Mouse (Mus musculus): Measurements from ENCODE around the gene Camk2d.

Camk2d gene

DNA sequence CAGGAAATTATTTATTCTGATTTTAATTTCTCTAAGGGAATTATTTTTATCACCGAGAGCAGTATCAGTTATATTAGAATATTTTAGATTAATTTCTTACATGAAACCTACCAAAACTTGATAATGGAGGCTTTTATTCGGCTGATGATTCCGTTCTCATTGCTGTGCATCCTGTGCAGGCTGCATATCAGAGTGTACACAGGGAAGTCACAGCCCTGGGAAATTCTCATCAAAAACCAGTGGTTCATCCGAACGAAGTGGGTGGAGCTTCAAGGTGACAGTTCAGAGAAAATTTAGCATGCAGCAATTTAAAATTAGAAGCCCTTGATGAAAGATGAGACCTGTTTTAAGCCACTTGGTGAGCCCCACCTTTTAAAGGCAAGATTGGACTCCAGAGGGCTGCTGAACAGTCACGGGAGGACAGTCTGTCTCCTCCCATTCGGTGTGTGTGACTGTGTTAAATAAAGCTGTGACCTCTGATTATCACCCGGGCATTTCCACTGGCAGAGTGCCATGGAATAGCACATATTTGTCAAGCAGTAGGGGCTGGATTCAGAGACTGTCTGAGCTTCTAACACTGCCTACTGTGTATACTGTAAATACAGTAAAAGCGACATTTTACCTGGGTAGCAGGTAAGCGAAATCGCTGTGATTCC lies 150.2 kb downstream of the Camk2d start:
- DNase-seq (ENCODE audit: low read depth, low spot score) = no peak

DNA sequence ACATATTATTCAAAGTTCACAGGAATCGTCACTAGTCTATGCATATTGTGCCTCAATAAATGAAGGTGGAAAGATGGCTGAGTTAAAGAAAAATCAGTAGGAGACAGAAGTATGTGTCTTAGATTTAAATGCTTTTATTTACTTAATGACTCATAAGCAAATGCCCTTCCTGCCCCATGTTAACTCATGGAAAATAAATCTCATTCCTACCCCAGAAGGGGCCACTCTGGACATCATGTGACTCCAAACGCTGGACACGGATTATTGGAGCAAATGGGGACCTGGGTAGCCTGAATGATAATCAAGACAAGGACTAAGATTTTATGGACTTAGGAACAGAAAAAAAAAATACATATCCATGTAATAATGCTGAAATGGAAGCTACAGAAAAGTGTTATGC lies 151.5 kb downstream of the Camk2d start:
- DNase-seq (ENCODE audit: low read depth, low spot score) = no peak

DNA sequence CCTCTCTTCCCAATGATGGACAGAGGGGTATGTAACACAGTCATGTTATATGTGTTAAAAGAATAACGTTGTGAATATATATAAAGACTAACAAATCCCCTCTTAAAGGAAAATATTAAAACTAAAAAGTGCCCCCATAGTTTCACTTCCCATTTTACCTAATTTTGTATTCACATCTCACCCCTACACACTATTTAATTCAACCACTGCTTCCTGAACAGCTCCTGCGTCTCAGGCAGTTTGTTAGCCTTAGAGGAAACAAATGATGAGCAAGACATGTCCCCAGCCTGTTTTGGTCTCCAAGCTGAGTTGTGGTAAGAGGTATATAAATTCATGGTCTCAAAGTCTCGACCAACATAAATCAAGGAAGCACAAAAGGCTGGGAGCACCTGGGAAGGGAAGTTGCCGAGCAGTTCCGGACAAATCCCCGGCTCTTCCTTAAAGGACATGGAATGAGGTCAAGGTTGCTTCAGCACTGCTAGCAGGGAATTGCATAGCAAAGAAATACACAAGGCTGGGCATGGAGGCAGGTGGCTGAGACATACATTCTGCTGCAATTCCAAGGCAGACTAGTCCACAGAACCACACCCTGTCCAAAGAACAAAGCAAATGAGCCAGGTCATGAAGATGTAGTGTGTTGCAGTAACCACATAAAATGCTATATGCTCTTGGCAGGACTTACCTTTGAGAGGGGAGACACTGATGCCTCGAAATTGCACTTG lies 155.4 kb downstream of the Camk2d start:
- DNase-seq (ENCODE audit: low read depth, low spot score) = no peak

DNA sequence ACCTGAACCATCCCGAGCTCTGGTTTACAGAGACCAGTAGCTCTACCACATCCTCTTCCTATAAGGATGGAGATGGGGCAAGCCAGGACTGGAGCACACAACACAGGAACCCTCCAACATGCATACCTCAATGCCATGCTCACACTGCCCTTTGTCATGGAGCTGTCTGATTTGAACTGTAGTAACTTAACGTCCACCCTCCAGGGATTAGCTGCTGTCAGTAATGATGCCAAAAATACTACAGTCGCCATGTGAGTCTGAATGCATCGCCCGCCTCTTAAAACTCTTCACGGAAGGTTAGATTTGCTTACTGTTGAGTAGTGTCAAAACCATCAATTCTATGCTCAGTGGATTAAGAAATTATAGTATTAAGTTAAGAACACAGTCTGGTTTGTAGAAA lies 156.9 kb downstream of the Camk2d start:
- DNase-seq (ENCODE audit: low read depth, low spot score) = no peak

DNA sequence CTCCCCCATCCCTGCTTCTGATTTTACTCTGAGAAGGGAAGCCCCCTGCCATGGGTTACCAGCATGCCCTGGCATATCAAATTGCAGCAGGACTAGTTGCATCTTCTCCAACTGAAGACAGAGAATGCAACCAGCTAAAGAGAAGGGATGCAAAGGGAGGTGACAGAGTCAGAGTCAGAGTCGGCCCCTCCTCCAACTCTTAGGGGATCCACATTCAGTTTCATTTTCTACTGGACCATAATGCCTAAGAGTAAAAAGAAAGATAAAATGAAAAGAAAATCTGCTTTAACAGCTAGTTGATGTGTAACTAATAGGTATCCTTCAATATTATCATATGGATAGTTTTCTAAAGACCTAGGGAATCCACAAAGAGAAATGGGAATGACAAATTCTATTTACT lies 162.3 kb downstream of the Camk2d start:
- no peak for DNase-seq (ENCODE audit: low read depth, low spot score)

DNA sequence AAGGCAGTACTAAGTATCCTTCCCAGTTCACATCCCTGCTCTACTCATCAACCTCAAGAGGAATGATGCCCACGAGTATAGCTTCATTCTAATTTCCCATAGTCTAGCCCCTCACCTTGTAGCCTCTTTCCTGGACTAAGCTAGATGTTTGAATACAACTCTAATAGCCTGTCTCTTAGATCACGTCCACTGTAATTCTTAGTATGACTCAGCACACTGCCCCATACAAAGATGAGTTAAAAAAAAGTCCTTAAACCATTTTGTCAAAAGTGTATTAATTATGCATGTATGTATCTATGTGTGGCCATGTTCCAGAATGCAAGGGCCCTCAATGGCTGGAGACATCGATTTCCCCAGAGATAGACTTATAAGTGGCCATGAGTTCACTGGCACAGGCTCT lies 164.5 kb downstream of the Camk2d start:
- DNase-seq (ENCODE audit: low read depth, low spot score) = no peak

DNA sequence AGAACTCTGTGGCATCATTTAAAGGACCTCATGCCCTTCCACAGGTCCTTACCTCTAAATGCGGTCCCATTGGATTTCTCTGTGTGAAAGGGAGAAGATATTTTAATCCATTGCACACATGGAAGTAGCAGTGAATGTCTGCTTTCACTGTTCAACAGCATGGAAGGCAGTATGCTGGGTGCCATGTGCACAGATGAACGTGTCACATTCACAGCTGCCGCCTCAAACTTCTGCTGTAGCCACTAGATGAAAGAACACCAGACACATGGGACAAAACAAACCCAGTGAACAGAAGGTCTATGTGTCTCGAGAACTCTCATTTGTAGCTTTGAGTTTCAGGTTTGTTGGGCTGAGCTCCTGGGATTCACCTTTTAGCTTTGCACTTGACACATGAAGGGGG lies 168.6 kb downstream of the Camk2d start:
- DNase-seq (ENCODE audit: low read depth, low spot score) = no peak

DNA sequence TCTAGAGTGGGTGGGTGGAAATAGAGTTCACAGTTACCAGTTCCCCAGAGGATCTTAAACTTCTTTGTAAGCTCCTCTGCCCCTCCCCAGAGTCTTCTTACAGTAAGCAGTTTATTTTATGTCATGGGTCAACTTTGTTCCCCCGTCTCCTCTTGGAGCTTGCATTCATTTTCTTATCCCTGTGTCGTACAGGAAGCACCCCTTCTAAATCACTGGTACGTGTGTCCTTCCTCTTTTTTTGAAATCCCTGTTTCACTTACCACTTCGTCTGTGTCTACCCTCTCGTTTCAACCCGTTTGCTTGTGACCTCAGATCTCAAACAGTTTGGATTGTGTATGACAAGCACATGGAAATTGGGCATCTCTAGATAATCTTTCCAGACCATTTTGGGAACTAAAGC lies 174.0 kb downstream of the Camk2d start:
- no peak for DNase-seq (ENCODE audit: low read depth, low spot score)

DNA sequence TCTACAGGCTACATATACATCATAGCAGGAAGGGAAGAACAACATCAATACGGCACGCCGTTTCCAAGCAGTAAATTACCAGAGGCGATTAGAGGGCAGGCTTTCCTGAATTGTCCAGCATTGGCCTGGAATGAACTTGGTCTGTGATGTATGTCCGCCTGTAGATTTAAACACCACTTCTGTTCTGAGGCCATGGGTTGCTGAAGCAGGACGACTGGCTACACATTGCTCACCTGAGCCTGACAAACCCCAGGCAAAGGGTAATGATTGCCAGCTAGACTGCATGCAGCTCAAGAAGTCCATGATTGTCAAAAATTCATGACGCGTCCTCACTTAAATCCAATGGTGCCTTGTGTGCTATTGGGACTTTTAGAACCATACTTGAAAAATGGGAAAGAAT lies 174.9 kb downstream of the Camk2d start:
- DNase-seq (ENCODE audit: low read depth, low spot score) = no peak

DNA sequence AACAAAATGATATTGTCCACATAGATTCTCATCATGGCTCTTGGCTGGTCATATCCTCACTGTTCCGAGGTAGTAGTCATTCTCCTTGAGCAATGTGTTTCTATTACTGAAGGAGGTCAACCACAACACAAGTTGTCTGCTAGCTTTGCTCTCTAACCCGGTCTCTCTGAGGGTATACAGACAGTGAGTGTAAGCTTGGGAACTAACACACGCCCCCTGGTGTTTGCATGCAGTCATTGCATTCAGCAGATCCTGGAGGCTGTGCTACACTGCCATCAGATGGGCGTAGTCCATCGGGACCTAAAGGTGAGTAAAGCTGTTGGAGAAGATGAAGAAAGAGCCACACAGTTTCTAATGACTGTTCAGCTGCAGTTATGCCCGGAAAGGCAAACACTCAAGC lies 175.4 kb downstream of the Camk2d start:
- DNase-seq (ENCODE audit: low read depth, low spot score) = peak; percentile 69

DNA sequence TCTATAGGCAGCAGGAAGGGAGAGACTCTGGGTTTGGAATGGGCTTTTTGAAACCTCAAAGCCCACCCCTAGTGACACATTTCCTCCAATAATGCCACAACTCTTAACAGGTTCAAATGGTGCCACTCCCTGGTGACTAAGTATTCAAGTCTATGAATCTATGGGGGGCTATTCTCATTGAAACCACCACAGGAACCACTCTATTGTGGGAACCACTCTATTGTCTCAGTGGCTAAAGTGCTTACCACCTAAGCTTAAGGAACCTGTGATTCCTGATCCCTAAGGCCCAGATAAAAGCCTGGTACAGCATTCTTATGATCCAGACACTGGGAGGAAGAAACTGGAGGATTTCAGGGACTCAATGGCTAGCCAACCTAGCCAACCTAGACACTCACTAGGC lies 179.9 kb downstream of the Camk2d start:
- DNase-seq (ENCODE audit: low read depth, low spot score) = no peak

DNA sequence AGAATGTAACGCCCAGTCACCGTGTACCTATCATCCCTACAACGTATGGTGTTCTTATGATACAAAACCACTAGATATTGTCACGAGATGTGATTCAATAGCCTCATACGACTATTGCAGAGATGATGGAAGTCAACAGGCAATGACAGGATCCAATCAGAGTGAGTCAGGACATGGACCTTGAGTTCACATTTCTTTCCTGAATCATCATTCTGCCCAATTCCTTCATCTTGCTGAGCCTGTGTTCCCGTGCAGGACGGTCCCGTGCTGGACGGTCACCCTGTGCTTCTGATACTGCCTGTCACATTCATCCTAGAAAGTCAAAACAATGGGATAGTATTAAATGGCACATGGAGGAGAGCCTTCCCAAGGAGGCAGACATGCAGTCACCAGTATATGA lies 181.0 kb downstream of the Camk2d start:
- no peak for DNase-seq (ENCODE audit: low read depth, low spot score)

DNA sequence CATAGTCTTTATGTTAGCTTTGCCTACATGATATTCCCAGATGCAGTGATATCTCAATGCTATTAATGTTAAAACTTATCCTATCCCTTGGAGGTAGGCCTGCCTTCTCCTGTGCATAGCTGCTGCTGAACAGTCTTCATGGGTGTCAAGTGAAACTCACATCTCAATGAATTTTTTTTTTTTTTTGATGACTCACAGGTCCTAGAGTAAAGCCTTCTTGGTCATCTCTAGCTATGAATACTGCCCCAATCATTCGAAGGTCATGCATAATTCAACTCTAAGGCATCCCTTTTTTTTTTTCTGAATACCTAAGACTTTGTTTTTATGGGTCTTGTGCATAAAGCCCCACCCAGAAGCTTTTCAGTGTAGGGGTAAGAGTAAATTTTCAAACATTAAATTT lies 181.8 kb downstream of the Camk2d start:
- no peak for DNase-seq (ENCODE audit: low read depth, low spot score)

DNA sequence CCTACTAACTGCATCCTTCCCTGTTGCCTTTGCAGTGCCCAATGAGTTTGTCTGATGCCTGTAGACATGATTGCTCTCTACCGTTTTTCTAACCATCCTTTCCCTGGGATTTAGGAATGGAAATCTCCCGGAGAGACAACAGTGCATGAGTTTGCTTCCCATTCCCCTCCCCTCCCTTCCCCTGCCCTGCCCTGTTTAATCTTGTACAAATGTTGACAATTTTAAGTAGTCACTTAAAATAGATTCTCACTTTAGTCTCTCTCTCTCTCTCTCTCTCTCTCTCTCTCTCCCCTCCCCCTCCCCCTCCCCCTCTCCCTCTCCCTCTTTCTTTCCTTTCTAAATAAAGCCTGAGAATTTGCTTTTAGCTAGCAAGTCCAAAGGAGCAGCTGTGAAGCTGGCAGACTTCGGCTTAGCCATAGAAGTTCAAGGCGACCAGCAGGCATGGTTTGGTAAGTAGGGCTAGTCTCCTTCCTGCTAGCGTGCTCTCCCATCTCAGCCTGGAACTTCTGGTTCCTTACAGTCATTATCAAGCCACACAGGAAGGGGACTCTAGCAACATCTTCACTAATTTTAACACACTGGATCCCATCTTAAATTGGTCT lies 184.0 kb downstream of the Camk2d start:
- DNase-seq (ENCODE audit: low read depth, low spot score) = no peak

DNA sequence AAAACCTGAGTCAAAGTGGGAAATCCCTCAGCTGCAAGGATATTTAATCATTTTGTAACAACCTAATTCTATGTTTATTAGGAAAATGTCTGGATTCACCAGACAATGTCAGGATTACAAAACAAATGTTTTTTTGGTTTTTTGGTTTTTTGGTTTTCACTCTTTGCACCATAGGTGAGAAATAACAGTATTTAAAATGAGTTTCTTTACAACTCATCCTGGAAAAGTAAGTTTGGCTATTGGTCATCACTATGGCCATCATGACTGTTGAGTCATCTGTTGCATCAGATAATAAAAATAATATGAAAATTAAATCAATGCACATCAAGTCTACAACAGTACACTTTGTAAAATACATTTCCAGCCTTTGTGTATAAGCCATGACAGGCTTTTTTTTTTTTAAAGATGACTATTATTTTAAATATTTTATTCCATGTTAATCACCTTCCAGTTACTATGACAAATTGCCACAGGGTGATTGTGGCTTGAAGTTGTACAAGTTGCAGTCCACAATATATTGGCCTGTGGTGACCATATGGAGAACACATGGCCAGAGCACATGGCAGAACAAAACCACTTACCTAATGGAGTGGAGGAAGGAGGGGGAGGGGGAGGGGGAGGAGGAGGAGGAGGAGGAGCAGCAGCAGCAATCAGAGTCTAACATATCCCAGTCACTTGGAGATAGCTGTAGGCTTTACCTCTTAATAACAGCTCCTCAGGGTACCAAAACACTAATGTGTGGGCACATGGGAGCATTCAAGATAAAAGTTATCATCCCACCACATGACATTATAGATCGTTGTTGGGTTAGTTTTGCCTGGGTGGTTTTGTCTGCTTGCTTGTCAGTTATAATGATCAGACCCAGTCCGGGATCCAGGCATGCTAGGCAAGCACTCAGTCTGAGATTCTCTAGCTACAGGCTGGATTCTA lies 197.2 kb downstream of the Camk2d start:
- DNase-seq (ENCODE audit: low read depth, low spot score) = no peak

DNA sequence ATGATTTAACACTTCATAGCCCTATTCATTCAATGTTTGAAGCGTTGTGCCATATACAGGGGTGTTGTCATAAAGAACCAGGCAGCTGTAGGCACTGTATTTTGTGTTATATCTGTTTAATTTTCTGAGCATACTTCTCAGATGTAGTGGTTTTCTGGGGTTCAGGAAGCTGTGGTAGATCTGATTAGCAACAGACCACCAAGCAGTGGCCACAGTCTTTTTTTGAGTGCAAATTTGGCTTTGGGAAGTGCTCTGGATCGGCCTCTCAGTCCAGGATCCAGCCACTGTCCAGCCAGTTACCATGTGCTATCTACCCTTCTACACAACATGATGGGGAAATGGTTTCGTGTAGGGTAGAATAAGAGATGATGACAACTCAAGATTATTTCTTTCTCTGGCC lies 199.8 kb downstream of the Camk2d start:
- no peak for DNase-seq (ENCODE audit: low read depth, low spot score)

DNA sequence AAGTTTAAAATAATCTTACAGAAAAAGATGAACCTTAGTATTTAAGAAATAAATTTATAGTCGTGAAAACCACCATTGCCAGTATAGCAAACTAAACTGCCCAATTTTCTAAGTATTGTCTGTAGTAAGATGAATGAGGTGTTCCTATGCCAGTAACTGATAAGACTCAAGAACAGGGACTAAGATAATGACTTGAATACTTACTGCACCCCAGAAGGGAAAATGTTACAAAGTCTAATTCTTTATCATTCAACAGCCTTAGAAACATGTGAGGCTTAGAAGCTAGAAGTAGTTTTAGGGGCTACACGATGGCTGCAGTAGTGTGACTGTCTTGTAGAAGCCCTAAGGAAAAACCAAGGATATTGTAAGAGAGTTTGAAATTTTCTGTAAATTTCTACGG lies 200.9 kb downstream of the Camk2d start:
- DNase-seq (ENCODE audit: low read depth, low spot score) = no peak

DNA sequence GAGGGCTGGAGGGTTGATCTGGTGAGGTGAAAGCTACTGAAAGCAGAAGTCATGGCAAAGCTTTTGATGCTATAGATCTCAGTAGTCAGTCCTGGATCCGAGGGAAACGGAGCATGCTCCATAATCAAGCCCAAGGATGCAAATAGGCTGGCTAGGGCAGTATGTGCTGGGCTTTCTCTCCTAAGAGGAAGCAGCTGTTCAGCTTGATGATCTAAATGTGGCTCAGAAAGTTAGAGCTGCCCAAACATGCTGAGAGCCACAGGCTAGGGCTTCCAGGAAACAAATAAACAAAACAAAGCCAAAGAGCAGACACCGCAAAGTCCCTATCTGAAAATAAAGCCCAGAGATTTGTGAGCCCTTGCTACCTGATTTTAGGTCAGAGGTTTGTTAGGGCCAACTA lies 201.7 kb downstream of the Camk2d start:
- DNase-seq (ENCODE audit: low read depth, low spot score) = no peak

DNA sequence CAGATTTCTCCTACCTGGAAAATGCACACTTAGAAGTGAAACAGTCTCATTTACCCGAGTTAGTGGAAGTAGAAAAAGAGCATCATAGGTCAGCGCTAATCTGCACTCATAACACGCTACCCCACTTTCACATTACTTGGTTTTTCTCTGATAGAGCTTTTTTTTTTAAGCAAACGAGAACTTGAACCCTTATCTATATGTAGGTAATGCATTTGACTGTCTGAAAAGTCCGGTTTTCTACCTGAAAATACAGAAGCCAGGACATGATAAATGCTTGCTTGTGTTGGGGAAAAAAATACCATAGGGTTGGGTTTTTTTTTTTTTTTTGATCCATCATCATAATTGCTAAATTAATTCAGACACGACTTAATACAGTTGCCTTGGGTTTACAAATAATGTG lies 206.9 kb downstream of the Camk2d start:
- DNase-seq (ENCODE audit: low read depth, low spot score) = no peak

DNA sequence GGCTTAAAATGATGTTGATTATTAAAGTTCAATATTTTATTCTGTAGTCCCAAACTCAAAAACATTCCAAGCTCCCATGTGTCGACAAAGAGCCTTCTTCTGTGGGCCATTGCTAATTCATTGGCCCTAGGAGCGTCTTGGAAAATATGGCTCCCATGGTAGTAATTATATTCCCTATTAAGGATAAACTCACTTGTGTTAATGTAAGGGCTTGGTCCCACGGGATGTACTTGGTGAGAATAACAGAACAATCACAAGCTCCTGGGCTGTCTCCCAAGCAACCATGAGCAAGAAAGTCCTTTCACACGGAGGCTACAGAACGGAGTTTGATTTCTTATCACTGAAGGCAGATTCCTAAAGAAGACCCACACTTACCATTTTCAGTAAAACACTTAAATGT lies 208.9 kb downstream of the Camk2d start:
- DNase-seq (ENCODE audit: low read depth, low spot score) = no peak

DNA sequence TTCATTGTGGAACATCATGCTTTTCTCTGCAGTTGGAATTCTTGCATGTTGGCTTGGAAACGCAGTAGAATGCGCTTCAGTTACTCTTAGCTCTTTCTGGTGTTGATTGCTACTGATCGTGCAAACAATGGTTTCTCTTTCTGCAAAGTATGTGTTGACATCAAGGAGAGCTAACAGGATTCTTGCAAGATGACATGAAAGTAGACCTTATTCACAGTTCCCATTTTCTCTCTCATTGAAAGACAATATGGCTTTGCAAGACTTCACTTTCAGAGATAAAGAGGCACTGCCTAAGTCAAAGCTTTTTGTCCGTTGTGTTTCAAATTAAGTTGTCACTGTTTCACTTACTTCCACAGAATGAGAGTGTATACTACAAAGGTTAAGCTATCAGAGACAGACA lies 210.0 kb downstream of the Camk2d start:
- no peak for DNase-seq (ENCODE audit: low read depth, low spot score)

DNA sequence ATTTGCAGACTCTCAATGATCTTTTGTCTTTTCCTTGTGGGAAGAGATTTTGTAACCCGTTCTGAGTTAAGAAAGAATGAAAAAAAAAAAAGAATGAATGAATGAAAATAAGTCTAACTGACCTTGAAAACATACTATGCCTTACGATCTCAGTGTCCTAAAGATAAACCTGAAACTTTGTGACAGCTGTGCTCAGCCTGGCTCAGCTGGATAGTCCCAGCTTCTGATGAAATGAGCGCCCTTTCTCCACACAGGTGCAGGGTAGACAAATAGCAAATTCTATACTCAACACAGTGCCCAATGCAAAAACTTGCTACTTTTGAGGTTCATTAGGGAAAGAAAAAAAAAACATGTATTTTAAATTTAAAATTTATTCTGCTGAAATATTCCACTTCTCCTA lies 213.8 kb downstream of the Camk2d start:
- DNase-seq (ENCODE audit: low read depth, low spot score) = no peak

Data from retina, postnatal 7 days (tissue).